Mouse (Mus musculus) v-Abl transformed pro-B cells (cell line): ENCODE measurements around the gene Map3k7cl.

ENCODE experiments used
- in situ Hi-C, 2 experiments: fragments of 400-800 bp; cut with MboI; formaldehyde crosslinking; loops; one replicate each; pipeline ENCODE4 v1.15.1; 2025; ENCODE audit not compliant: unreplicated experiment in 2 of 2

Map3k7cl gene

GRCm38 (mm10) chr16:87584618-87585017 is 31.5 kb downstream of the Map3k7cl start:
- in situ Hi-C loops: no loop called here

- in situ Hi-C loops: no loop called here
Observed at GRCm38 (mm10) chr16:87585548-87586262, 32.6 kb downstream of the Map3k7cl start.

- in situ Hi-C loops: no loop called here
Observed at GRCm38 (mm10) chr16:87587843-87588242, 34.7 kb downstream of the Map3k7cl start.

- in situ Hi-C loops: loop anchor here in 1 of 2 experiments (5.0 kb wide), 1 partner anchor 158 kb away; no protein-coding TSS in a partner anchor
Observed at GRCm38 (mm10) chr16:87594145-87594544, 41.0 kb downstream of the Map3k7cl start.

- in situ Hi-C loops: loop anchor here in 1 of 2 experiments (5.0 kb wide), 1 partner anchor 147 kb away; no protein-coding TSS in a partner anchor
Observed at GRCm38 (mm10) chr16:87595149-87595548, 42.0 kb downstream of the Map3k7cl start.

GRCm38 (mm10) chr16:87602717-87603526 is 49.8 kb downstream of the Map3k7cl start:
- in situ Hi-C loops: no loop called here

GRCm38 (mm10) chr16:87604002-87604401 is 50.9 kb downstream of the Map3k7cl start:
- in situ Hi-C loops: no loop called here

GRCm38 (mm10) chr16:87604883-87605282 is 51.8 kb downstream of the Map3k7cl start:
- in situ Hi-C loops: no loop called here

GRCm38 (mm10) chr16:87607383-87607782 is 54.3 kb downstream of the Map3k7cl start:
- in situ Hi-C loops: no loop called here

GRCm38 (mm10) chr16:87607959-87608358 is 54.8 kb downstream of the Map3k7cl start:
- in situ Hi-C loops: no loop called here

- in situ Hi-C loops: no loop called here
Observed at GRCm38 (mm10) chr16:87610142-87610541, 57.0 kb downstream of the Map3k7cl start.

- in situ Hi-C loops: no loop called here
Observed at GRCm38 (mm10) chr16:87610556-87611295, 57.6 kb downstream of the Map3k7cl start.

- in situ Hi-C loops: no loop called here
Observed at GRCm38 (mm10) chr16:87611420-87611819, 58.3 kb downstream of the Map3k7cl start.

GRCm38 (mm10) chr16:87612218-87612838 is 59.2 kb downstream of the Map3k7cl start:
- in situ Hi-C loops: no loop called here

- in situ Hi-C loops: no loop called here
Observed at GRCm38 (mm10) chr16:87617377-87617776, 64.2 kb downstream of the Map3k7cl start.

- in situ Hi-C loops: no loop called here
Observed at GRCm38 (mm10) chr16:87621246-87621645, 68.1 kb downstream of the Map3k7cl start.

GRCm38 (mm10) chr16:87623881-87624280 is 70.8 kb downstream of the Map3k7cl start:
- in situ Hi-C loops: no loop called here

GRCm38 (mm10) chr16:87624937-87625336 is 71.8 kb downstream of the Map3k7cl start:
- in situ Hi-C loops: no loop called here

- in situ Hi-C loops: no loop called here
Observed at GRCm38 (mm10) chr16:87625341-87625740, 72.2 kb downstream of the Map3k7cl start.

GRCm38 (mm10) chr16:87625816-87626215 is 72.7 kb downstream of the Map3k7cl start:
- in situ Hi-C loops: no loop called here
